Mouse (Mus musculus): Measurements from ENCODE around the gene Nit1. TPM values are rescaled to one million over a fixed set of nuclear protein-coding genes. Genes with fewer than 3 reads are reported as not detected.

Gene Nit1
- total and polyA plus RNA-seq, 3 experiments: 39.5 to 51.4 (median 40.8) TPM

GRCm38 (mm10) chr1:171328839-171329432, 16.5 kb downstream of the Nit1 start, which contains the start of gene Dedd:
Dedd (plus strand) TSS chr1:171329145.
- dilution Hi-C loops (cut with MboI; ENCODE audit: extremely low pct_ligation_motif_present, extremely low pct_unique_long_range_greater_than_20kb, low sequenced_read_pairs): no loop called here
- H3K4me1 ChIP-seq (ENCODE audit: control insufficient read depth in 1 of 2, insufficient read depth in 2 of 2): peaks cover 13 to 54% of the 10 kb centered on the region in 2 experiments
- peak within 1 kb of the TSS; percentile 99 for H3K4me2 ChIP-seq (ENCODE audit: insufficient read depth, low read depth, poor library complexity, severe bottlenecking)
- H3K79me2 ChIP-seq (replicated peaks; ENCODE audit: control insufficient read depth, extremely low read depth, insufficient read depth, poor library complexity, severe bottlenecking): peaks cover 51% of the 10 kb centered on the region
- peak within 1 kb of the TSS; percentile 91 for H3K27ac ChIP-seq (ENCODE audit: insufficient read depth, low read depth)
- in situ Hi-C loops (cut with MboI; ENCODE audit: low pct_ligation_motif_present, low pct_unique_long_range_greater_than_20kb, low sequenced_read_pairs): no loop called here
- H3K27me3 ChIP-seq (replicated peaks): no peaks in the 10 kb centered on the region
- no peak for TF ChIP-seq MAFK (IDR thresholded peaks at IDR 0.05; ENCODE audit: insufficient replicate concordance, low read length)
- no peak for TF ChIP-seq RAD21 (IDR thresholded peaks at IDR 0.05; ENCODE audit: low read depth, low read length)
- no peak for TF ChIP-seq MEF2A (IDR thresholded peaks at IDR 0.05; ENCODE audit: borderline replicate concordance, low read depth, low read length)
- TF ChIP-seq E2F4 (IDR thresholded peaks at IDR 0.05; ENCODE audit: insufficient replicate concordance, low read depth, low read length): no peak
- peak; percentile 75 for TF ChIP-seq ZMIZ1 (IDR thresholded peaks at IDR 0.05; ENCODE audit: low read depth, low read length)
- TF ChIP-seq MXI1 (IDR thresholded peaks at IDR 0.05; ENCODE audit: low read depth, low read length): peak; percentile 43; the same call in 1 of the 2 replicates
- TF ChIP-seq JUN (IDR thresholded peaks at IDR 0.05; ENCODE audit: insufficient read depth, low read depth, low read length): no peak
- TF ChIP-seq CHD2 (IDR thresholded peaks at IDR 0.05; ENCODE audit: low read length): peak; percentile 96
- TF ChIP-seq MYC (IDR thresholded peaks at IDR 0.05; ENCODE audit: low read depth, low read length): 0 out of 2 replicates have a peak, but pooled peaks have one; percentile 39
- TF ChIP-seq IRF4 (IDR thresholded peaks at IDR 0.05; ENCODE audit: low read depth, low read length): peak; percentile 43; the same call in 1 of the 2 replicates
- no peak for TF ChIP-seq USF1 (IDR thresholded peaks at IDR 0.05; ENCODE audit: low read depth, low read length)
- no peak for TF ChIP-seq CTCF (conservative IDR thresholded peaks at IDR 0.05 in 1 of 2, IDR thresholded peaks at IDR 0.05 in 1 of 2; ENCODE audit: low read depth in 2 of 2, low read length in 2 of 2)
- peak; percentile 64 for TF ChIP-seq POLR2A (IDR thresholded peaks at IDR 0.05; ENCODE audit: low read depth, low read length)
- peak; percentile 93 for TF ChIP-seq ELF1 (IDR thresholded peaks at IDR 0.05; ENCODE audit: low read depth, low read length)
- TF ChIP-seq NELFE (IDR thresholded peaks at IDR 0.05; ENCODE audit: low read depth, low read length): peak; percentile 52; the same call in 1 of the 2 replicates
- TF ChIP-seq POLR2AphosphoS2 (IDR thresholded peaks at IDR 0.05; ENCODE audit: low read depth, low read length): 0 out of 2 replicates have a peak, but pooled peaks have one; percentile 45
- TF ChIP-seq TCF12 (IDR thresholded peaks at IDR 0.05; ENCODE audit: low read depth, low read length): 0 out of 2 replicates have a peak, but pooled peaks have one; percentile 53
- TF ChIP-seq KAT2A (IDR thresholded peaks at IDR 0.05; ENCODE audit: insufficient replicate concordance, low read length): peak; percentile 87
- no peak for TF ChIP-seq EP300 (IDR thresholded peaks at IDR 0.05; ENCODE audit: low read length)
- TF ChIP-seq RCOR1 (conservative IDR thresholded peaks at IDR 0.05; ENCODE audit: low read depth, low read length): 0 out of 2 replicates have a peak, but pooled peaks have one; percentile 46
- TF ChIP-seq HCFC1 (IDR thresholded peaks at IDR 0.05; ENCODE audit: low read depth, low read length): peak; percentile 91
- TF ChIP-seq TBP (conservative IDR thresholded peaks at IDR 0.05; ENCODE audit: low read depth, low read length): peak; percentile 45; the same call in 1 of the 2 replicates
- TF ChIP-seq SIN3A (IDR thresholded peaks at IDR 0.05; ENCODE audit: low read length): peak; percentile 81
- peak; percentile 82 for TF ChIP-seq NRF1 (IDR thresholded peaks at IDR 0.05; ENCODE audit: low read depth, low read length)
- 0 out of 2 replicates have a peak, but pooled peaks have one; percentile 22 for TF ChIP-seq ZNF384 (IDR thresholded peaks at IDR 0.05; ENCODE audit: low read depth, low read length)
- TF ChIP-seq ETS1 (conservative IDR thresholded peaks at IDR 0.05; ENCODE audit: low read depth, low read length): no peak
- no peak for TF ChIP-seq ZKSCAN1 (IDR thresholded peaks at IDR 0.05; ENCODE audit: borderline replicate concordance, low read depth, low read length)
- TF ChIP-seq MAX (IDR thresholded peaks at IDR 0.05; ENCODE audit: low read length): peak; percentile 64; the same call in 1 of the 2 replicates
- TF ChIP-seq CHD1 (IDR thresholded peaks at IDR 0.05; ENCODE audit: low read depth, low read length): no peak
- TF ChIP-seq UBTF (IDR thresholded peaks at IDR 0.05; ENCODE audit: low read depth, low read length): peak; percentile 84
- H3K36me3 ChIP-seq (replicated peaks in 1 of 2; ENCODE audit: control insufficient read depth in 1 of 2, insufficient read depth in 1 of 2, low read length in 1 of 2): peaks cover 2 to 40% of the 10 kb centered on the region in 2 experiments
- DNase-seq (ENCODE audit: extremely low read depth): peak; percentile 92
- peak within 1 kb of the TSS; percentile 95 for H3K9ac ChIP-seq (ENCODE audit: insufficient read depth, low read depth)
- no peaks in the 10 kb centered on the region for H3K9me3 ChIP-seq (replicated peaks; ENCODE audit: low read length)
- peak within 1 kb of the TSS; percentile 85 to 98 (median 90) for H3K4me3 ChIP-seq (replicated peaks in 1 of 3; ENCODE audit: low read depth in 2 of 3, low read length in 2 of 3, poor library complexity in 1 of 3)
